Mouse (Mus musculus) cerebellum, adult 11-12 months (tissue): ENCODE results near the gene Dock9.
A peak's percentile ranks its signal among the peaks of the same experiment; 100 is the strongest.
"Not testable (repeated sequence)": the region's sequence is repeated elsewhere in the genome, so short reads cannot be mapped to it uniquely, and the experiment has no call there.

ENCODE experiments used
- DNase-seq: peaks from one replicate; pipeline ENCODE4 v3.0.0; 2022

Gene Dock9

DNA sequence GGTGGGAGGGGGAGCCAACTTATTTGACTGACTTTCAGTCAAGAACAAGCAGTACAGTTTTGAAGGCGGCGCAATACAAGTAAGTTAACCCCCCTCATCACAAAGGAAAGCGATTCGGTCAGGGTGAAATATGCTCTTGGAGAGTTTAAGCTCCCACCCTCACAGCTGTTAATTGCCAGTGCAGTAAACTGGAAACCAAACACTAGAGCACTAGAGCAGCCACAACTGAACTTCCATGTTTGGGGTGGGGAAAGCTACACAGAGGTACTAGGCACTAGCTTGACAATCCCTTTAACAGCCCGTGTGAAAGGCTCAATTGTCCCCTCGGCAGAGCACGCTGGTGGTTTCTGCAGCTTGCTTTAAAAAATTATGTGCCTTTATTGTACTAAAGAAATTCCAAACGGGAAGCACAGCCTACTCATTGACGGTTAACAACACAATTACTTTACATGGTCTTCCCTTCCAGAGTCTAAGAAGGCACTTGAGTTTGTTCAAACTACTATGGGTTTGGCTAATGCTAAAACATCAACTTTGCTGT is 100.4 kb downstream of the Dock9 start:
- DNase-seq: no peak

- DNase-seq: no peak
Measured at GRCm38 (mm10) chr14:121696429-121697118, 101.1 kb downstream of the Dock9 start.

GRCm38 (mm10) chr14:121694706-121695105 is 102.9 kb downstream of the Dock9 start:
- DNase-seq: no peak

DNA sequence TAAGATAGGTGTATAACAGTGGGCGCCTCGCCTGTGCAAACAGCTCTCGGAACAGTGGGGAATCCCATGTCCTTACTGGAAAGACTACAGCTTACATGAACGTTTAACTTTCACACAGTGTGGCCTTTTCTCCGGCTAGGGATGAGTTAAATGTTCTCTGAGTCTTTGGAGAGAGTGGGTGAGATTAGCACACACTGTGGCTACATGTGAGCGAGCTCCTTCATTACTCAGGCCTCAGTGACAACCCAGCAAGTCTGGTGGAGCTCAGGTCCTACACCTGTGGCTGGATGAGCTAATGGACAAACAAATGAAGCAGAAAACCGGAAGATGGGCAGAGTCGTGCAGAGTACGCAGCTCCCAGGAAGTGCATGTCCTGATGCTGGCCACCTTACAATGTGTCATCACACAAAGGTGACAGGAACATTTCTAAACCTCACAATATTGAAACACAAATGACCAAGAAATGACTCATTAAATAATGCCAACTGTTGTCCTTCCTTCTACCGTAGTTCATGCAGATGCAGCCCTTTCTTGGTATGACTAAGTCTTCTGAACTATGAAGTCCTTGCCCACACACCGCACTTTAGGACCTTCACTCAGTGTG is 103.5 kb downstream of the Dock9 start:
- DNase-seq: no peak

- not testable (repeated sequence) for DNase-seq
Measured at GRCm38 (mm10) chr14:121689649-121690048, 108.0 kb downstream of the Dock9 start.

DNA sequence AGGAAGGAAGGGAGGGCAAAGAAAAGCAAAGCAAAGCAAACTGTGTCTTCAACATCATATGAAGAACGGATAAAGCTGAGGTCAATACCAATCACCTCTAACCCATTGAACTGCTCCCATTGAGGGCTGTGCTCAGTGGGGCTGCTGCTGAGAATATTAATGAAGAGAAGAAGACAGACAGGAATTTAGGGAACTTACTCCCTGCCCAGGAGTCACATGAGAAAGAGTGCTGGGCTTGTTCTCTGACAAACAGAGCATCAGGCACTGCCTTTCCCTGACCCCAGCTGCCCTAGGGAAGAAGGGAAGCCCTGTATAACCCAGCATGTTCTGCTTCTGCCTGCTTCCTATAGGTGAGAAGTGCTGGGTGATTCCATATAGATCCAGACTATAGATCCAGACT is 109.5 kb downstream of the Dock9 start:
- DNase-seq: no peak

DNA sequence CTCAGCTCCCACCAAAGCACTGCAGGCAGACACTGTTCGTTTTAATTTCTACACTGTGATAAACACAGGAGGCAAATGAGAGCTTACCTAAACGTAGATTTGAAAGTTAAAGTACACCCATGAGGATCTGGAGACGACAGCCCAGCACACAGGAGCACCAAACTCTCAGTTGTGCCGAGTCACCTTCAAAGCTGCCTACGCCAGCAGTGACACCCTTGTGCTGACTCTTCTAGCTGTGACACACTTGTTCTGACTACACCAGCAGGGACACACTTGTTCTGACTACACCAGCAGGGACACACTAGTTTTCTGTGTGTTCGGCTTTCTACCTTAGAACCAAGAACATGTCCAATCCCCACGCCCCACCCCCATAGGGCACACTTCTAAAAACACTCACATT is 110.4 kb downstream of the Dock9 start:
- no peak for DNase-seq

- no peak for DNase-seq
Measured at GRCm38 (mm10) chr14:121678913-121679312, 118.7 kb downstream of the Dock9 start.

DNA sequence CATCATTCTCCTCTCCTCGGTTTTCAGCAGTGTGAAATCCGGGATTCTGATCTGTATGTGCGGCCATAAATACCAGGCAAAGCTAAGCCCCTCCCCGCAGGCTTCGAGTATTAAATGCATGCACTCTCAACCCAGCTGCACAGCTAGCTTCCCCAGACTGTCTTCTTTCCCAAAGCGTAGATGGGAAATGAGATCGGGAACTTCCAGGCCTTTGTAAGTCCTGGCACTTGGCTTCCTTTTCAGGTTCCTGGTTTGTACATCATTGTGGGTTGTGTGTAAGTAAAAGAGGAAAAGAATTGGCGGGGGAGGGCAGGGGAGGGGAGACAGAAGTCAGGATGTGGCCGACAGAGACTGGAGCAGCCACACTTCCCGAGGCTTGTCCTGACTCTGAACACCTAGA is 119.2 kb downstream of the Dock9 start:
- no peak for DNase-seq

GRCm38 (mm10) chr14:121676596-121677330 is 120.9 kb downstream of the Dock9 start:
- DNase-seq: peak; percentile 50

- DNase-seq: no peak
Measured at GRCm38 (mm10) chr14:121676121-121676591, 121.5 kb downstream of the Dock9 start.

DNA sequence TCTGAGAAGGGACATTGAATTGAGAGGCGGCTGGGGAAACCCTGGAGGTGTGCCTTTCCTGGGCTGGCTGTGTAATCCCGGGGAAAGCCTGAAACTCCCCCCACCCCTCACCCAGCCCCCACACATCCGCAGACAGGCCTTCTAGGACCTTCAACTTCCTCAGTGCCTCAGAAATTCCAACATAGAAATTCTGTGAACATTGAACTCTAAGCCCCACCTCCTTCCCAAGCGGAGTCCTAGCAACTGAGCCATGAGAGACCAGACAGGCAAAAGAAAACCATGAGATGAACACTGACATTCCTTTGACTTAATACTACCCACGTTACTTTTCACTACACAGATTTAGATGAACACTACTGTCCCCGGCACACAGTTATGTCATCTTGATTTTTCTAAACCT is 122.1 kb downstream of the Dock9 start:
- DNase-seq: no peak

GRCm38 (mm10) chr14:121675146-121675545 is 122.5 kb downstream of the Dock9 start:
- no peak for DNase-seq

GRCm38 (mm10) chr14:121670016-121670415 is 127.6 kb downstream of the Dock9 start:
- no peak for DNase-seq

GRCm38 (mm10) chr14:121666641-121667274 is 130.9 kb downstream of the Dock9 start:
- DNase-seq: no peak

- DNase-seq: no peak
Measured at GRCm38 (mm10) chr14:121665693-121666273, 131.9 kb downstream of the Dock9 start.

DNA sequence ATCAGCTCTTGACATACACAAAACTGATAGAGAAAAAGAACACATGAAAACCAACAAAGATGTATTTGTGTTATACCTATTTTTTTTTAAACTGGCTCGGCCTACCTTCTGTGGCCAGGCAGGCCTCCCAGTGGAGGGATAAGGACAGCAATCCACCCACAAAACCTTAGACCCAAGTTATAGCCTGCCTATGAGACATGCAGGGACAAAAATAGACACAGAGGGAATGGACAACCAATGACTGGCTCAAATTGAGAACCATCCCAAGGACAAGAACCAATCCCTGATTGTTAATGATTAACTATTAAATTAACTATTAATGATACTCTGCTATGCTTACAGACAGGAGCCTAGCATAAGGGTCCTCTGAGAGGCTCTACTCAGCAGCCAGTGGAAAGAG is 133.7 kb downstream of the Dock9 start:
- DNase-seq: no peak

- no peak for DNase-seq
Measured at GRCm38 (mm10) chr14:121660918-121661317, 136.7 kb downstream of the Dock9 start.

- no peak for DNase-seq
Measured at GRCm38 (mm10) chr14:121660167-121660894, 137.3 kb downstream of the Dock9 start.

DNA sequence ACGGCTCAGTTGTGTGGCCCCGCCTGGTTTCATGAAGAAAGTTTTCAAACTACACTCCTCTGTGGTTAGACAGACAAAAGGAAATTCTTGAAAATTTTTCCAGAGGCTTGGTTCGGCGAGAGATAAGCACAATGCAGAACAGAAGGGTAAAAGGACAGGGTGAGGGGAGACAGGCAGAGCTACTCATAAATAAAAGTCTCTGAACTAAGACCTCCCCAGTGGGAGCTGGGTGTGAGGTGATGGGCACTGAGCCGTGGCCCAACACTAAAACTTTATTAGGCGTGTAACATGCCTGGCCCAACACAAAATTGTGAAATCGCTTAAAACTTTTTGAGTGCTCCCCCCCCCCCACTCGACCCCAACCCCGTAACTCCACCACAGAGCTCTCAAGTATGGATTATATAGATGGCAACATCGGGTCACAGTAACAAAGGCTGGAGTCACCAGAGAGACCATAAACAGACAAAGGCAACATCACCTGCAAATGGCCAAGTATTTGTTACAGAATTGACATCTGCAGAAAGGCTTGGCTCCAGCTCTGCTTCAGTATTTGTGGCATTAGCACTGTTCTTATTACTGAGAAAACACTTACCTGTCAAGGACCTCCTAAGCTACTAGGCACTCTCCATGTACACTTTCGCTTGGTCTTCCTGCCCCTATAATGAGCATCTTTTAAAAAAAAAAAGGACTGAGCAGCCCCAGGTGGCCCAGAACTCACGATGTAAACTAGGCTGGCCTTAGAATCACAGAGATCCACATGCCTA is 138.4 kb downstream of the Dock9 start:
- DNase-seq: no peak

- no peak for DNase-seq
Measured at GRCm38 (mm10) chr14:121658537-121658936, 139.1 kb downstream of the Dock9 start.
